Mouse (Mus musculus) embryonic facial prominence, embryonic 11.5 days (tissue): ENCODE measurements at regions not wholly inside any gene's neighbourhood (a gene's known extent, or its start where the extent isn't known, plus 50 kb on each side); places are given as distances from the start of the nearest gene placed in this dataset.

Experiments used
- ATAC-seq: fragments of 200-750 bp; cut with Nextera tagmentation; replicated peaks from 2 replicates; pipeline ENCODE4 v1.8.0; 2017; ENCODE audit warnings: low read depth; ENCODE audit not compliant: insufficient number of reproducible peaks, low FRiP score, low TSS enrichment
- DNase-seq: peaks from one replicate; pipeline ENCODE4 v3.0.0-alpha.2; 2015; ENCODE audit warnings: low spot score
- H3K27ac ChIP-seq: fragments of 300-500 bp; sonication (generic); replicated peaks from 2 replicates; pipeline ENCODE4 v1.5.1; 2014; ENCODE audit warnings: mild to moderate bottlenecking, low read depth, low read length, control low read depth
- H3K27me3 ChIP-seq: fragments of 300-500 bp; sonication (generic); 2 replicates; pipeline ENCODE4 v1.6.1; 2014; ENCODE audit warnings: mild to moderate bottlenecking, low read length, moderate library complexity, mixed read lengths; ENCODE audit not compliant: control insufficient read depth, insufficient read depth
- H3K36me3 ChIP-seq: fragments of 300-500 bp; sonication (generic); replicated peaks from 2 replicates; pipeline ENCODE4 v1.6.1; 2014; ENCODE audit warnings: low read depth, mild to moderate bottlenecking, low read length, moderate library complexity, mixed read lengths; ENCODE audit not compliant: control insufficient read depth, insufficient read depth
- H3K4me1 ChIP-seq: fragments of 300-500 bp; sonication (generic); 2 replicates; pipeline ENCODE4 v1.6.1; 2014; ENCODE audit warnings: low read length, mixed read lengths; ENCODE audit not compliant: control insufficient read depth, insufficient read depth
- H3K4me2 ChIP-seq: fragments of 300-500 bp; sonication (generic); 2 replicates; pipeline ENCODE4 v1.6.1; 2014; ENCODE audit warnings: low read depth, mild to moderate bottlenecking, control low read depth, low read length, moderate library complexity
- H3K4me3 ChIP-seq: fragments of 300-500 bp; sonication (generic); 2 replicates; pipeline ENCODE4 v1.5.1; 2014; ENCODE audit warnings: low read depth, low read length, control low read depth
- H3K9ac ChIP-seq: fragments of 300-500 bp; sonication (generic); replicated peaks from 2 replicates; pipeline ENCODE4 v1.6.1; 2014; ENCODE audit warnings: mild to moderate bottlenecking, control low read depth, low read length
- H3K9me3 ChIP-seq: fragments of 300-500 bp; sonication (generic); replicated peaks from 2 replicates; pipeline ENCODE4 v1.6.1; 2016; ENCODE audit warnings: mild to moderate bottlenecking, low read length, inconsistent platforms, mixed read lengths; ENCODE audit not compliant: control insufficient read depth
- WGBS: fragments of 180-500 bp; shearing (Covaris S2); extraction: QIAGEN DNeasy Blood & Tissue Kit; methylation state at CpG from one replicate; pipeline ENCODE4 v1.1.7; 2014; 5-methylcytosine and 5-hydroxymethylcytosine counted together

GRCm38 (mm10) chr15:6087208-6087607, 212.4 kb upstream of the Dab2 start:
- no peak for ATAC-seq
- no peak overlapping the region for H3K9ac ChIP-seq
- WGBS: 88% methylated on average over 3 of the region's 3 CpGs
- no peak overlapping the region for H3K27ac ChIP-seq
- no peaks in the 10 kb centered on the region for H3K36me3 ChIP-seq
- DNase-seq: no peak
- H3K4me3 ChIP-seq: no peak overlapping the region
- H3K4me1 ChIP-seq: no peaks in the 10 kb centered on the region
- H3K27me3 ChIP-seq: no peaks in the 10 kb centered on the region
- H3K4me2 ChIP-seq: no peak overlapping the region
- H3K9me3 ChIP-seq: no peaks in the 10 kb centered on the region

- no peak for DNase-seq
- no peak overlapping the region for H3K27ac ChIP-seq
- no peaks in the 10 kb centered on the region for H3K4me1 ChIP-seq
- WGBS: 88% methylated on average over 4 of the region's 4 CpGs
- no peaks in the 10 kb centered on the region for H3K36me3 ChIP-seq
- H3K9me3 ChIP-seq: no peaks in the 10 kb centered on the region
- no peaks in the 10 kb centered on the region for H3K27me3 ChIP-seq
- H3K4me3 ChIP-seq: no peak overlapping the region
- ATAC-seq: no peak
- no peak overlapping the region for H3K9ac ChIP-seq
- H3K4me2 ChIP-seq: no peak overlapping the region
These were observed 211.1 kb upstream of the Dab2 start for GRCm38 (mm10) chr15:6088498-6088897.

- no peak overlapping the region for H3K4me2 ChIP-seq
- H3K9me3 ChIP-seq: no peaks in the 10 kb centered on the region
- no peaks in the 10 kb centered on the region for H3K27me3 ChIP-seq
- no peak overlapping the region for H3K9ac ChIP-seq
- ATAC-seq: no peak
- no peak overlapping the region for H3K4me3 ChIP-seq
- no peak overlapping the region for H3K27ac ChIP-seq
- 76% methylated on average over 3 of the region's 3 CpGs for WGBS
- H3K36me3 ChIP-seq: no peaks in the 10 kb centered on the region
- H3K4me1 ChIP-seq: no peaks in the 10 kb centered on the region
- DNase-seq: no peak
These were observed 169.9 kb upstream of the Dab2 start for GRCm38 (mm10) chr15:6129697-6130096.

GRCm38 (mm10) chr15:6132216-6132615, 167.4 kb upstream of the Dab2 start:
- H3K9ac ChIP-seq: no peak overlapping the region
- DNase-seq (no peak), ATAC-seq (no peak)
- H3K27ac ChIP-seq: no peak overlapping the region
- no peaks in the 10 kb centered on the region for H3K27me3 ChIP-seq
- no peaks in the 10 kb centered on the region for H3K4me1 ChIP-seq
- no peaks in the 10 kb centered on the region for H3K9me3 ChIP-seq
- H3K4me3 ChIP-seq: no peak overlapping the region
- H3K36me3 ChIP-seq: no peaks in the 10 kb centered on the region
- H3K4me2 ChIP-seq: no peak overlapping the region

- no peaks in the 10 kb centered on the region for H3K9me3 ChIP-seq
- H3K4me1 ChIP-seq: no peaks in the 10 kb centered on the region
- ATAC-seq (no peak), DNase-seq (no peak)
- H3K4me3 ChIP-seq: no peak overlapping the region
- no peak overlapping the region for H3K4me2 ChIP-seq
- no peaks in the 10 kb centered on the region for H3K36me3 ChIP-seq
- WGBS: 91% methylated on average over 2 of the region's 2 CpGs
- no peaks in the 10 kb centered on the region for H3K27me3 ChIP-seq
- no peak overlapping the region for H3K9ac ChIP-seq
- H3K27ac ChIP-seq: no peak overlapping the region
These were observed 154.5 kb upstream of the Dab2 start for GRCm38 (mm10) chr15:6145071-6145470.

DNA sequence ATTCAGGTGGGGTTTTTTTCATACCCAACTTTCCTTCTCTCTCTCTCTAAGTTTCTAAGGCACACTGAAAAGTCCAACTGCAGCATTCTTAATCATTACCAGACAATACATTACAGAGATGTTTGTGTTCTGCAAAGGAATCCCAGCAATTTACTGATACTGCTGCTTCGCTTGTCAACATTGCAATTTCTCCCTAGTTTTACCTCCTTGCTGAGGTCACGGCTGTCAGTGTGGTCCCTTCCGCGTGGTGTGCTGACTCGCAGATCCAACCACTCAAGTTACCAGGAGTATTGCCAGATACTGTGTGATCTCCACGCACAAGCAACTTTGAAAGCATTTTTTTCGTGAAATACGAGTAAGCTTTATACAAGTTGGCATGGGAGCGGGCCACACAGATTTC, 144.9 kb upstream of the Dab2 start:
- no peak for ATAC-seq

DNA sequence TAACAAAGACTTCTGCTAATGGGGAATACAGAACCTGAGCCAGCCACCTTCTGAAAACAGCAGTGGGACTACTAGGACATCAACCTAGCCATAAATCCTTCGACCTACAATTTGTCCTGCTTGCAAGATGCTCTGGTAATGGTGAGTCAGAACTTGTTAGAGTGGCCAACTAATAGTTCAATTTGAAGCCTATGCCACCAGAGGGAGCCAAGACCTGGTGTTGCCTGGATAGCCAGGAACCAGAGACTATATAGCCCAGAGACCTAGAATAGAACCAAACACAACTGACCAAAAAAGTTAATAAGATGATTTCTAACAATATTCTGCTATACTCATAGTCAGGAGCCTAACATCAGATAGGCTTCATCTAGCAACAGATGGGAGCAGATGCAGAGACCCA, 119.3 kb upstream of the Dab2 start:
- no peak overlapping the region for H3K9ac ChIP-seq
- no peaks in the 10 kb centered on the region for H3K4me1 ChIP-seq
- H3K27ac ChIP-seq: no peak overlapping the region
- H3K9me3 ChIP-seq: no peaks in the 10 kb centered on the region
- no peak overlapping the region for H3K4me3 ChIP-seq
- WGBS: 87% methylated on average over 1 of the region's 1 CpGs
- H3K27me3 ChIP-seq: no peaks in the 10 kb centered on the region
- DNase-seq (no peak), ATAC-seq (no peak)
- H3K4me2 ChIP-seq: no peak overlapping the region
- no peaks in the 10 kb centered on the region for H3K36me3 ChIP-seq

More for the DNA sequence above, 144.9 kb upstream of the Dab2 start:
- Histone ChIP-seq H3K36me3 (no peaks in the 10 kb centered on the region), H3K4me1 (no peaks in the 10 kb centered on the region), H3K9ac (no peak overlapping the region), H3K9me3 (no peaks in the 10 kb centered on the region), H3K4me2 (no peak overlapping the region), H3K27ac (no peak overlapping the region), H3K27me3 (no peaks in the 10 kb centered on the region), H3K4me3 (no peak overlapping the region)
- DNase-seq: peak; percentile 48
- WGBS: 34% methylated on average over 9 of the region's 9 CpGs

- H3K4me3 ChIP-seq: no peak overlapping the region
- no peak for DNase-seq
- no peaks in the 10 kb centered on the region for H3K4me1 ChIP-seq
- no peaks in the 10 kb centered on the region for H3K36me3 ChIP-seq
- H3K27me3 ChIP-seq: no peaks in the 10 kb centered on the region
- 81% methylated on average over 3 of the region's 3 CpGs for WGBS
- ATAC-seq: no peak
- H3K9me3 ChIP-seq: no peaks in the 10 kb centered on the region
- no peak overlapping the region for H3K27ac ChIP-seq
- H3K4me2 ChIP-seq: no peak overlapping the region
- H3K9ac ChIP-seq: no peak overlapping the region
These were observed 116.0 kb upstream of the Dab2 start for GRCm38 (mm10) chr15:6183627-6184026.

GRCm38 (mm10) chr15:6191845-6192244, 107.7 kb upstream of the Dab2 start:
- DNase-seq (no peak), ATAC-seq (no peak)
- Histone ChIP-seq H3K9me3 (no peaks in the 10 kb centered on the region), H3K4me1 (no peaks in the 10 kb centered on the region), H3K9ac (no peak overlapping the region), H3K4me3 (no peak overlapping the region), H3K27ac (no peak overlapping the region), H3K4me2 (no peak overlapping the region), H3K36me3 (no peaks in the 10 kb centered on the region), H3K27me3 (no peaks in the 10 kb centered on the region)
